Mouse (Mus musculus) limb, embryonic 10.5 days (tissue): Measurements from ENCODE around the gene Mcmbp. TPM values are rescaled to one million over a fixed set of nuclear protein-coding genes. Genes with fewer than 3 reads are reported as not detected.
A peak's percentile ranks its signal among the peaks of the same experiment; 100 is the strongest.

Source experiments
- DNase-seq: peaks from one replicate; pipeline ENCODE4 v3.0.0-alpha.2; 2017; ENCODE audit warnings: low spot score
- H3K27ac ChIP-seq: fragments of 300-500 bp; sonication (generic); 2 replicates; pipeline ENCODE4 v1.5.1; 2016; ENCODE audit warnings: mild to moderate bottlenecking
- H3K27me3 ChIP-seq: fragments of 300-500 bp; sonication (generic); 2 replicates; pipeline ENCODE4 v1.6.1; 2016; ENCODE audit warnings: low read depth, mild to moderate bottlenecking; ENCODE audit not compliant: poor library complexity, severe bottlenecking
- H3K36me3 ChIP-seq: fragments of 300-500 bp; sonication (generic); 2 replicates; pipeline ENCODE4 v1.6.1; 2016; ENCODE audit warnings: mild to moderate bottlenecking, moderate library complexity
- H3K4me1 ChIP-seq: fragments of 300-500 bp; sonication (generic); 2 replicates; pipeline ENCODE4 v1.6.1; 2016
- H3K4me3 ChIP-seq: fragments of 300-500 bp; sonication (generic); 2 replicates; pipeline ENCODE4 v1.5.1; 2016; ENCODE audit warnings: mild to moderate bottlenecking, moderate library complexity
- H3K9me3 ChIP-seq: fragments of 300-500 bp; sonication (generic); replicated peaks from 2 replicates; pipeline ENCODE4 v1.6.1; 2016; ENCODE audit warnings: mild to moderate bottlenecking
- WGBS: fragments of 180-500 bp; shearing (Covaris S2); methylation state at CpG from one replicate; pipeline ENCODE4 v1.1.7; 2016; 5-methylcytosine and 5-hydroxymethylcytosine counted together
- polyA plus RNA-seq: library from polyadenylated mRNA; unstranded; fragments of >200 nt; fragmentation: Nextera tagmentation; extraction: Ambion mirVana; gene quantifications from 2 replicates; pipeline ENCODE4 v1.2.1, GENCODE M21; 2016

Mcmbp gene
- polyA plus RNA-seq, 1 experiment from 2014 or later: 78.1 TPM

GRCm38 (mm10) chr7:128694848-128695247 lies 45.4 kb downstream of the Mcmbp start:
- H3K4me1 ChIP-seq: no peaks in the 10 kb centered on the region
- no peak overlapping the region for H3K4me3 ChIP-seq
- H3K9me3 ChIP-seq: no peaks in the 10 kb centered on the region
- 87% methylated on average over 10 of the region's 10 CpGs for WGBS
- no peak overlapping the region for H3K27ac ChIP-seq
- peaks cover 69% of the 10 kb centered on the region for H3K36me3 ChIP-seq
- no peak for DNase-seq
- no peaks in the 10 kb centered on the region for H3K27me3 ChIP-seq

GRCm38 (mm10) chr7:128692163-128692562 lies 48.1 kb downstream of the Mcmbp start:
- no peak overlapping the region for H3K27ac ChIP-seq
- no peaks in the 10 kb centered on the region for H3K4me1 ChIP-seq
- H3K9me3 ChIP-seq: peaks cover 8% of the 10 kb centered on the region; the same call in 1 of the 2 replicates
- no peak for DNase-seq
- H3K4me3 ChIP-seq: no peak overlapping the region
- H3K36me3 ChIP-seq: peaks cover 66% of the 10 kb centered on the region
- H3K27me3 ChIP-seq: no peaks in the 10 kb centered on the region
- WGBS: 95% methylated on average over 7 of the region's 7 CpGs

- Histone ChIP-seq H3K27ac (no peak overlapping the region), H3K36me3 (peaks cover 70% of the 10 kb centered on the region), H3K4me1 (no peaks in the 10 kb centered on the region), H3K9me3 (peaks cover 10% of the 10 kb centered on the region; the same call in 1 of the 2 replicates), H3K27me3 (no peaks in the 10 kb centered on the region), H3K4me3 (no peak overlapping the region)
- 88% methylated on average over 7 of the region's 7 CpGs for WGBS
- no peak for DNase-seq
Observed at GRCm38 (mm10) chr7:128690796-128691195, 49.5 kb downstream of the Mcmbp start.

GRCm38 (mm10) chr7:128690070-128690469 lies 50.2 kb downstream of the Mcmbp start:
- Histone ChIP-seq H3K36me3 (peaks cover 70% of the 10 kb centered on the region), H3K27ac (no peak overlapping the region), H3K4me1 (no peaks in the 10 kb centered on the region), H3K4me3 (no peak overlapping the region), H3K27me3 (no peaks in the 10 kb centered on the region), H3K9me3 (peaks cover 10% of the 10 kb centered on the region; the same call in 1 of the 2 replicates)
- peak; percentile 87 for DNase-seq
- 23% methylated on average over 7 of the region's 7 CpGs for WGBS

GRCm38 (mm10) chr7:128689347-128689746 lies 50.9 kb downstream of the Mcmbp start:
- no peak overlapping the region for H3K27ac ChIP-seq
- H3K27me3 ChIP-seq: no peaks in the 10 kb centered on the region
- peaks cover 10% of the 10 kb centered on the region; the same call in 1 of the 2 replicates for H3K9me3 ChIP-seq
- H3K4me1 ChIP-seq: no peaks in the 10 kb centered on the region
- no peak overlapping the region for H3K4me3 ChIP-seq
- H3K36me3 ChIP-seq: peaks cover 70% of the 10 kb centered on the region
- DNase-seq: no peak
- WGBS: 86% methylated on average over 8 of the region's 8 CpGs

- no peaks in the 10 kb centered on the region for H3K27me3 ChIP-seq
- peak; percentile 77 for DNase-seq
- peak overlapping the region; percentile 60 for H3K4me3 ChIP-seq
- H3K9me3 ChIP-seq: peaks cover 10% of the 10 kb centered on the region; the same call in 1 of the 2 replicates
- no peaks in the 10 kb centered on the region for H3K4me1 ChIP-seq
- no peak overlapping the region for H3K27ac ChIP-seq
- peaks cover 67% of the 10 kb centered on the region for H3K36me3 ChIP-seq
- 61% methylated on average over 56 of the region's 56 CpGs for WGBS
Observed at GRCm38 (mm10) chr7:128687821-128688564, 52.3 kb downstream of the Mcmbp start.

GRCm38 (mm10) chr7:128678546-128678945 lies 61.7 kb downstream of the Mcmbp start:
- no peaks in the 10 kb centered on the region for H3K4me1 ChIP-seq
- H3K9me3 ChIP-seq: no peaks in the 10 kb centered on the region
- H3K27me3 ChIP-seq: no peaks in the 10 kb centered on the region
- 64% methylated on average over 3 of the region's 3 CpGs for WGBS
- DNase-seq: no peak
- H3K4me3 ChIP-seq: no peak overlapping the region
- no peak overlapping the region for H3K27ac ChIP-seq
- peaks cover 8% of the 10 kb centered on the region for H3K36me3 ChIP-seq

GRCm38 (mm10) chr7:128672408-128673010 lies 67.8 kb downstream of the Mcmbp start:
- 13% methylated on average over 15 of the region's 15 CpGs for WGBS
- peak; percentile 44 for DNase-seq

GRCm38 (mm10) chr7:128671952-128672351 lies 68.3 kb downstream of the Mcmbp start:
- peak; percentile 37 for DNase-seq
- peaks cover 20% of the 10 kb centered on the region for H3K4me1 ChIP-seq
- no peaks in the 10 kb centered on the region for H3K9me3 ChIP-seq
- H3K4me3 ChIP-seq: peak overlapping the region; percentile 30; the same call in 1 of the 2 replicates
- H3K27ac ChIP-seq: no peak overlapping the region
- no peaks in the 10 kb centered on the region for H3K27me3 ChIP-seq
- H3K36me3 ChIP-seq: peaks cover 11% of the 10 kb centered on the region
- 14% methylated on average over 8 of the region's 8 CpGs for WGBS

More at GRCm38 (mm10) chr7:128672408-128673010, 67.8 kb downstream of the Mcmbp start:
- Histone ChIP-seq H3K27me3 (no peaks in the 10 kb centered on the region), H3K9me3 (no peaks in the 10 kb centered on the region), H3K4me1 (peaks cover 20% of the 10 kb centered on the region), H3K36me3 (peaks cover 11% of the 10 kb centered on the region), H3K4me3 (peak overlapping the region; percentile 30), H3K27ac (peak overlapping the region; percentile 42; the same call in 1 of the 2 replicates)

- Histone ChIP-seq H3K27ac (no peak overlapping the region), H3K4me1 (peaks cover 20% of the 10 kb centered on the region), H3K27me3 (no peaks in the 10 kb centered on the region), H3K9me3 (no peaks in the 10 kb centered on the region), H3K36me3 (peaks cover 18% of the 10 kb centered on the region), H3K4me3 (no peak overlapping the region)
- DNase-seq: no peak
- 39% methylated on average over 2 of the region's 2 CpGs for WGBS
Observed at GRCm38 (mm10) chr7:128668831-128669230, 71.5 kb downstream of the Mcmbp start.

- WGBS: 72% methylated on average over 5 of the region's 5 CpGs
- peaks cover 18% of the 10 kb centered on the region for H3K36me3 ChIP-seq
- no peaks in the 10 kb centered on the region for H3K27me3 ChIP-seq
- no peak for DNase-seq
- H3K9me3 ChIP-seq: no peaks in the 10 kb centered on the region
- H3K4me1 ChIP-seq: peaks cover 14% of the 10 kb centered on the region
- H3K27ac ChIP-seq: no peak overlapping the region
- H3K4me3 ChIP-seq: no peak overlapping the region
Observed at GRCm38 (mm10) chr7:128667788-128668187, 72.5 kb downstream of the Mcmbp start.

GRCm38 (mm10) chr7:128664861-128665377 lies 75.4 kb downstream of the Mcmbp start:
- WGBS: 95% methylated on average over 11 of the region's 11 CpGs
- H3K27ac ChIP-seq: no peak overlapping the region

GRCm38 (mm10) chr7:128663906-128664305 lies 76.4 kb downstream of the Mcmbp start:
- no peak for DNase-seq
- no peak overlapping the region for H3K4me3 ChIP-seq
- H3K27me3 ChIP-seq: no peaks in the 10 kb centered on the region
- 88% methylated on average over 8 of the region's 8 CpGs for WGBS
- H3K4me1 ChIP-seq: no peaks in the 10 kb centered on the region
- peaks cover 16% of the 10 kb centered on the region for H3K36me3 ChIP-seq
- no peaks in the 10 kb centered on the region for H3K9me3 ChIP-seq
- no peak overlapping the region for H3K27ac ChIP-seq

More at GRCm38 (mm10) chr7:128664861-128665377, 75.4 kb downstream of the Mcmbp start:
- Histone ChIP-seq H3K4me1 (no peaks in the 10 kb centered on the region), H3K36me3 (peaks cover 18% of the 10 kb centered on the region), H3K9me3 (no peaks in the 10 kb centered on the region), H3K27me3 (no peaks in the 10 kb centered on the region), H3K4me3 (no peak overlapping the region)
- no peak for DNase-seq
